Mouse (Mus musculus) spleen, postnatal 10 days (tissue): ENCODE measurements around the gene Rfx2.
A peak's percentile ranks its signal among the peaks of the same experiment; 100 is the strongest.

Experiments
- DNase-seq, 2 experiments: peaks; one replicate each; pipeline ENCODE4 v3.0.0; 2021 to 2022; ENCODE audit warnings: low spot score in 2 of 2

The Rfx2 gene

GRCm38 (mm10) chr17:56832918-56833317, 2.1 kb upstream of the Rfx2 start:
- DNase-seq: no peak

GRCm38 (mm10) chr17:56831111-56831816, 451 bp upstream of the Rfx2 start:
- peak; percentile 97 to 99 for DNase-seq

GRCm38 (mm10) chr17:56829795-56830194, 1.0 kb downstream of the Rfx2 start:
- peak; percentile 51 to 65 for DNase-seq

- no peak for DNase-seq
These were observed 1.6 kb downstream of the Rfx2 start for GRCm38 (mm10) chr17:56829171-56829570.

GRCm38 (mm10) chr17:56826718-56827117, 4.1 kb downstream of the Rfx2 start:
- DNase-seq: peak in 1 of 2 experiments; percentile 34

- DNase-seq: no peak
These were observed 7.5 kb downstream of the Rfx2 start for GRCm38 (mm10) chr17:56823352-56823751.

GRCm38 (mm10) chr17:56822380-56822779, 8.4 kb downstream of the Rfx2 start:
- no peak for DNase-seq

GRCm38 (mm10) chr17:56819694-56820111, 11.1 kb downstream of the Rfx2 start:
- peak in 1 of 2 experiments; percentile 41 for DNase-seq

- DNase-seq: no peak
These were observed 11.7 kb downstream of the Rfx2 start for GRCm38 (mm10) chr17:56819032-56819545.

GRCm38 (mm10) chr17:56818067-56818636, 12.7 kb downstream of the Rfx2 start:
- peak in 1 of 2 experiments; percentile 77 for DNase-seq

- no peak for DNase-seq
These were observed 15.8 kb downstream of the Rfx2 start for GRCm38 (mm10) chr17:56815057-56815345.

GRCm38 (mm10) chr17:56814316-56815056, 16.3 kb downstream of the Rfx2 start:
- DNase-seq: peak in 1 of 2 experiments; percentile 52

- DNase-seq: peak in 1 of 2 experiments; percentile 49
These were observed 20.6 kb downstream of the Rfx2 start for GRCm38 (mm10) chr17:56810245-56810644.

- DNase-seq: peak; percentile 60 to 70
These were observed 22.3 kb downstream of the Rfx2 start for GRCm38 (mm10) chr17:56808518-56808917.

GRCm38 (mm10) chr17:56805784-56806183, 25.0 kb downstream of the Rfx2 start:
- no peak for DNase-seq

GRCm38 (mm10) chr17:56804952-56805351, 25.9 kb downstream of the Rfx2 start:
- no peak for DNase-seq

GRCm38 (mm10) chr17:56802065-56802464, 28.7 kb downstream of the Rfx2 start:
- DNase-seq: no peak

- DNase-seq: no peak
These were observed 31.5 kb downstream of the Rfx2 start for GRCm38 (mm10) chr17:56799276-56799675.

GRCm38 (mm10) chr17:56793614-56794319, 37.0 kb downstream of the Rfx2 start:
- peak in 1 of 2 experiments; percentile 61 for DNase-seq

GRCm38 (mm10) chr17:56792588-56792987, 38.2 kb downstream of the Rfx2 start:
- no peak for DNase-seq

- no peak for DNase-seq
These were observed 41.5 kb downstream of the Rfx2 start for GRCm38 (mm10) chr17:56789286-56789685.

GRCm38 (mm10) chr17:56788886-56789285, 41.9 kb downstream of the Rfx2 start:
- no peak for DNase-seq
